Mouse (Mus musculus) heart, embryonic 16.5 days (tissue): Measurements from ENCODE around the gene Gipc2. TPM values are rescaled to one million over a fixed set of nuclear protein-coding genes. Genes with fewer than 3 reads are reported as not detected.

Source experiments
- ATAC-seq: fragments of 200-750 bp; cut with Nextera tagmentation; replicated peaks from 2 replicates; pipeline ENCODE4 v1.8.0; 2017; ENCODE audit warnings: moderate number of reproducible peaks; ENCODE audit not compliant: insufficient read depth, low FRiP score; ENCODE audit errors: extremely low read depth
- H3K27ac ChIP-seq: fragments of 300-500 bp; sonication (generic); 2 replicates; pipeline ENCODE4 v1.5.1; 2014; ENCODE audit warnings: mild to moderate bottlenecking, low read length, control low read depth, moderate library complexity
- H3K27me3 ChIP-seq: fragments of 300-500 bp; sonication (generic); 2 replicates; pipeline ENCODE4 v1.6.1; 2014; ENCODE audit warnings: low read length, mixed read lengths; ENCODE audit not compliant: control insufficient read depth, insufficient read depth
- H3K36me3 ChIP-seq: fragments of 300-500 bp; sonication (generic); 2 replicates; pipeline ENCODE4 v1.6.1; 2014; ENCODE audit not compliant: control insufficient read depth, insufficient read depth
- H3K4me1 ChIP-seq: fragments of 300-500 bp; sonication (generic); 2 replicates; pipeline ENCODE4 v1.6.1; 2014; ENCODE audit warnings: low read length, mixed read lengths; ENCODE audit not compliant: control insufficient read depth, insufficient read depth
- H3K4me2 ChIP-seq: fragments of 300-500 bp; sonication (generic); 2 replicates; pipeline ENCODE4 v1.6.1; 2014; ENCODE audit warnings: low read depth, mild to moderate bottlenecking, control low read depth, low read length
- H3K4me3 ChIP-seq: fragments of 300-500 bp; sonication (generic); 2 replicates; pipeline ENCODE4 v1.5.1; 2014; ENCODE audit warnings: mild to moderate bottlenecking, control low read depth, low read length
- H3K9ac ChIP-seq: fragments of 300-500 bp; sonication (generic); 2 replicates; pipeline ENCODE4 v1.6.1; 2014; ENCODE audit warnings: low read length, control low read depth
- H3K9me3 ChIP-seq: fragments of 300-500 bp; sonication (generic); replicated peaks from 2 replicates; pipeline ENCODE4 v1.6.1; 2016; ENCODE audit warnings: low read length; ENCODE audit not compliant: control insufficient read depth
- WGBS: fragments of 180-500 bp; shearing (Covaris S2); extraction: QIAGEN DNeasy Blood & Tissue Kit; methylation state at CpG from one replicate; pipeline ENCODE4 v1.1.7; 2014; 5-methylcytosine and 5-hydroxymethylcytosine counted together
- polyA plus RNA-seq: library from polyadenylated mRNA; unstranded; fragments of >200 nt; fragmentation: Nextera tagmentation; extraction: Ambion mirVana; gene quantifications from 2 replicates; pipeline ENCODE4 v1.2.1, GENCODE M21; 2015

Gipc2 gene
- polyA plus RNA-seq, 1 experiment from 2014 or later, result 5.7 TPM

- peaks cover 27% of the 10 kb centered on the region for H3K4me1 ChIP-seq
- no peaks in the 10 kb centered on the region for H3K36me3 ChIP-seq
- ATAC-seq, result no peak
- peak overlapping the region; percentile 63 for H3K4me3 ChIP-seq
- no peaks in the 10 kb centered on the region for H3K27me3 ChIP-seq
- peak overlapping the region; percentile 41 for H3K27ac ChIP-seq
- WGBS, result 40% methylated on average over 9 of the region's 9 CpGs
- no peaks in the 10 kb centered on the region; the same call in 1 of the 2 replicates for H3K9me3 ChIP-seq
- peak overlapping the region; percentile 99 for H3K4me2 ChIP-seq
- H3K9ac ChIP-seq, result peak overlapping the region; percentile 83
Observed at GRCm38 (mm10) chr3:152165014-152165350, 1.0 kb downstream of the Gipc2 start.

GRCm38 (mm10) chr3:152163320-152163719, 2.7 kb downstream of the Gipc2 start:
- Histone ChIP-seq H3K27me3 (no peaks in the 10 kb centered on the region), H3K4me1 (peaks cover 27% of the 10 kb centered on the region), H3K27ac (no peak overlapping the region), H3K9ac (no peak overlapping the region), H3K4me3 (no peak overlapping the region), H3K4me2 (no peak overlapping the region), H3K9me3 (no peaks in the 10 kb centered on the region), H3K36me3 (no peaks in the 10 kb centered on the region)
- no peak for ATAC-seq
- 77% methylated on average over 8 of the region's 8 CpGs for WGBS

- Histone ChIP-seq H3K4me3 (no peak overlapping the region), H3K36me3 (no peaks in the 10 kb centered on the region), H3K27ac (no peak overlapping the region), H3K27me3 (no peaks in the 10 kb centered on the region), H3K4me2 (no peak overlapping the region), H3K9me3 (no peaks in the 10 kb centered on the region), H3K9ac (no peak overlapping the region), H3K4me1 (peaks cover 15% of the 10 kb centered on the region)
- 69% methylated on average over 4 of the region's 4 CpGs for WGBS
- no peak for ATAC-seq
Observed at GRCm38 (mm10) chr3:152160607-152161006, 5.4 kb downstream of the Gipc2 start.

- Histone ChIP-seq H3K27me3 (no peaks in the 10 kb centered on the region), H3K27ac (no peak overlapping the region), H3K36me3 (no peaks in the 10 kb centered on the region), H3K4me1 (peaks cover 10% of the 10 kb centered on the region), H3K9ac (no peak overlapping the region), H3K4me2 (no peak overlapping the region), H3K9me3 (no peaks in the 10 kb centered on the region), H3K4me3 (no peak overlapping the region)
- no peak for ATAC-seq
Observed at GRCm38 (mm10) chr3:152159321-152159720, 6.7 kb downstream of the Gipc2 start.

GRCm38 (mm10) chr3:152158344-152159291, 7.4 kb downstream of the Gipc2 start:
- no peak overlapping the region for H3K9ac ChIP-seq
- no peak overlapping the region for H3K4me2 ChIP-seq
- 76% methylated on average over 10 of the region's 10 CpGs for WGBS
- no peak overlapping the region for H3K4me3 ChIP-seq
- H3K27ac ChIP-seq, result no peak overlapping the region
- peaks cover 10% of the 10 kb centered on the region for H3K4me1 ChIP-seq
- no peak for ATAC-seq
- H3K27me3 ChIP-seq, result no peaks in the 10 kb centered on the region
- H3K9me3 ChIP-seq, result no peaks in the 10 kb centered on the region
- no peaks in the 10 kb centered on the region for H3K36me3 ChIP-seq

GRCm38 (mm10) chr3:152156816-152157496, 9.1 kb downstream of the Gipc2 start:
- H3K27ac ChIP-seq, result no peak overlapping the region
- no peak overlapping the region for H3K4me2 ChIP-seq
- no peaks in the 10 kb centered on the region for H3K9me3 ChIP-seq
- WGBS, result 68% methylated on average over 23 of the region's 23 CpGs
- no peak for ATAC-seq
- H3K4me3 ChIP-seq, result no peak overlapping the region
- no peak overlapping the region for H3K9ac ChIP-seq
- H3K4me1 ChIP-seq, result peaks cover 13% of the 10 kb centered on the region
- H3K36me3 ChIP-seq, result no peaks in the 10 kb centered on the region
- no peaks in the 10 kb centered on the region for H3K27me3 ChIP-seq

GRCm38 (mm10) chr3:152155296-152155948, 10.6 kb downstream of the Gipc2 start:
- no peak for ATAC-seq
- H3K4me1 ChIP-seq, result peaks cover 6% of the 10 kb centered on the region; the same call in 1 of the 2 replicates
- H3K4me2 ChIP-seq, result no peak overlapping the region
- H3K27ac ChIP-seq, result no peak overlapping the region
- H3K9ac ChIP-seq, result no peak overlapping the region
- H3K36me3 ChIP-seq, result no peaks in the 10 kb centered on the region
- 60% methylated on average over 11 of the region's 11 CpGs for WGBS
- H3K27me3 ChIP-seq, result no peaks in the 10 kb centered on the region
- no peak overlapping the region for H3K4me3 ChIP-seq
- H3K9me3 ChIP-seq, result no peaks in the 10 kb centered on the region

GRCm38 (mm10) chr3:152154095-152154494, 11.9 kb downstream of the Gipc2 start:
- no peak overlapping the region for H3K4me2 ChIP-seq
- no peak overlapping the region for H3K27ac ChIP-seq
- H3K4me1 ChIP-seq, result peaks cover 16% of the 10 kb centered on the region
- H3K9ac ChIP-seq, result no peak overlapping the region
- no peak overlapping the region for H3K4me3 ChIP-seq
- H3K36me3 ChIP-seq, result no peaks in the 10 kb centered on the region
- ATAC-seq, result no peak
- 88% methylated on average over 5 of the region's 5 CpGs for WGBS
- H3K27me3 ChIP-seq, result no peaks in the 10 kb centered on the region
- H3K9me3 ChIP-seq, result no peaks in the 10 kb centered on the region

- H3K4me2 ChIP-seq, result no peak overlapping the region
- H3K9ac ChIP-seq, result no peak overlapping the region
- H3K27me3 ChIP-seq, result no peaks in the 10 kb centered on the region
- H3K9me3 ChIP-seq, result no peaks in the 10 kb centered on the region
- H3K36me3 ChIP-seq, result no peaks in the 10 kb centered on the region
- H3K27ac ChIP-seq, result no peak overlapping the region
- 83% methylated on average over 2 of the region's 2 CpGs for WGBS
- peaks cover 16% of the 10 kb centered on the region for H3K4me1 ChIP-seq
- H3K4me3 ChIP-seq, result no peak overlapping the region
- ATAC-seq, result no peak
Observed at GRCm38 (mm10) chr3:152153152-152153551, 12.9 kb downstream of the Gipc2 start.
